Comparison of ENCODE assay signal across 12 mouse cellular contexts in the genomic region with DNA sequence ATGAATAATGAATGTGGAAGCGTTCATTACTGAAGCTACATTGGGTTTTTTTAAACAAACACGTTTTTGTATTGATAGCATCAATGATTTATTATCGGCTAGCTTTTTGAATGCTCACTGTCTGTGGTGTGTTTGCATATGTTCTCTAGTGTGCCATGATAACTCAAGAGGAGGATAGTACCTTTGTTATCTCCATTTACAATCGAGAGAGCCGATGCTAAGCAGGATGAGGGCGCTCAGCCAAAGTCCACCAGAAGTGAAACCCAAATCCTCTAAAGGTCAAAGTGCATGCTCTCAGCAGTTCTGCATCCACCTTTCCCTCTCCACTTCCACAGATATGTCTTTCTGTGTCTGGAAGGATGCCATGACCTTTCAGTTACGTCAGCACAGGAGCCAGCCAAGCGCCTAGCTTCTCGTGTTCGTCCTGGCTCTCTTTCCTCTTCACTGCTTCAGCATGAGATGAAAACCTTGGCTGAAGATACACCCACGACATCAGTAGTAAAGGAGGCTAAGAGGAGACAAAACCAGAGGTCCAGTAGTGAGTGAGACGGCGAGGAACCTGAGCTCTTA. TPM values are rescaled to one million over a fixed set of nuclear protein-coding genes. Genes with fewer than 3 reads are reported as not detected.
DNase-seq lines count a peak whose midpoint lies in the region; ATAC-seq and TF ChIP-seq lines count a peak whose summit lies in the region.
"Had no signal": no experiment of that assay in that cellular context is flagged by ENCODE, and none has a peak within 500 bp of the region (broad histone marks: within the 10 kb centered on the region; RNA-seq: fewer than 3 reads in every experiment).

No protein-coding gene starts in this region.

- no peak overlapping the region for H3K4me3 ChIP-seq in intestine, postnatal 0 days (ENCODE audit: low read depth, low read length)
- no peak overlapping the region for H3K4me3 ChIP-seq in intestine, embryonic 15.5 days (replicated peaks)
- H3K4me3 ChIP-seq in hindbrain, embryonic 10.5 days, result no peak overlapping the region
- H3K4me3 ChIP-seq: heart, embryonic 13.5 days; limb, embryonic 12.5 days had no signal

- no peaks in the 10 kb centered on the region for H3K4me1 ChIP-seq in intestine, postnatal 0 days (replicated peaks; ENCODE audit: control insufficient read depth, insufficient read depth, low read length)
- peaks cover 5% of the 10 kb centered on the region; the same call in 1 of the 2 replicates for H3K4me1 ChIP-seq in intestine, embryonic 15.5 days (replicated peaks)
- H3K4me1 ChIP-seq in hindbrain, embryonic 10.5 days (replicated peaks), result peaks cover 8% of the 10 kb centered on the region; the same call in 1 of the 2 replicates
- H3K4me1 ChIP-seq: limb, embryonic 12.5 days had no signal

- H3K27me3 ChIP-seq in intestine, postnatal 0 days (replicated peaks; ENCODE audit: control insufficient read depth, insufficient read depth, low read length), result no peaks in the 10 kb centered on the region
- no peaks in the 10 kb centered on the region for H3K27me3 ChIP-seq in intestine, embryonic 15.5 days (replicated peaks)
- no peaks in the 10 kb centered on the region for H3K27me3 ChIP-seq in hindbrain, embryonic 10.5 days (ENCODE audit: insufficient read depth, poor library complexity, severe bottlenecking)
- H3K27me3 ChIP-seq: heart, embryonic 13.5 days; limb, embryonic 12.5 days had no signal

- H3K9me3 ChIP-seq in intestine, postnatal 0 days (ENCODE audit: control insufficient read depth), result no peaks in the 10 kb centered on the region
- H3K9me3 ChIP-seq in intestine, embryonic 15.5 days, result no peaks in the 10 kb centered on the region
- no peaks in the 10 kb centered on the region for H3K9me3 ChIP-seq in hindbrain, embryonic 10.5 days
- H3K9me3 ChIP-seq: heart, embryonic 13.5 days; limb, embryonic 12.5 days had no signal

- WGBS in intestine, postnatal 0 days, result 37% methylated on average over 13 of the region's 13 CpGs
- 42% methylated on average over 13 of the region's 13 CpGs for WGBS in intestine, embryonic 15.5 days
- 73% methylated on average over 13 of the region's 13 CpGs for WGBS in hindbrain, embryonic 10.5 days

- no peak overlapping the region for H3K27ac ChIP-seq in intestine, postnatal 0 days (ENCODE audit: low read depth, low read length)
- H3K27ac ChIP-seq in intestine, embryonic 15.5 days, result no peak overlapping the region
- no peak overlapping the region for H3K27ac ChIP-seq in hindbrain, embryonic 10.5 days
- H3K27ac ChIP-seq: heart, embryonic 13.5 days; limb, embryonic 12.5 days; macrophage had no signal

- peak; percentile 76 for DNase-seq in adrenal gland, adult 2 months
- DNase-seq in adrenal gland, postnatal 36 days, result peak; percentile 66 to 76
- DNase-seq in kidney, postnatal 36 days, result peak; percentile 79 to 88
- DNase-seq in hindbrain, embryonic 10.5 days (ENCODE audit: low spot score), result no peak
- no peak for DNase-seq in right cerebral cortex, postnatal 36 days (ENCODE audit: low spot score in 2 of 2)
- DNase-seq: cerebellum, adult 11-12 months; forebrain, postnatal 0 days had no signal

- H3K9ac ChIP-seq in intestine, postnatal 0 days (ENCODE audit: low read depth, low read length), result no peak overlapping the region
- no peak overlapping the region for H3K9ac ChIP-seq in intestine, embryonic 15.5 days
- H3K9ac ChIP-seq: forebrain, postnatal 0 days; heart, embryonic 13.5 days; limb, embryonic 12.5 days had no signal

- H3K36me3 ChIP-seq in intestine, postnatal 0 days (ENCODE audit: control insufficient read depth, insufficient read depth), result no peaks in the 10 kb centered on the region
- no peaks in the 10 kb centered on the region for H3K36me3 ChIP-seq in intestine, embryonic 15.5 days
- no peaks in the 10 kb centered on the region for H3K36me3 ChIP-seq in hindbrain, embryonic 10.5 days
- H3K36me3 ChIP-seq: heart, embryonic 13.5 days; limb, embryonic 12.5 days had no signal

- no peak for TF ChIP-seq CTCF in intestine, postnatal 0 days (IDR thresholded peaks at IDR 0.05; ENCODE audit: low read depth)

- 0 out of 2 replicates have a peak overlapping the region, but pooled peaks have one; percentile 17 for H3K4me2 ChIP-seq in intestine, postnatal 0 days (replicated peaks; ENCODE audit: low read depth)
- H3K4me2 ChIP-seq in intestine, embryonic 15.5 days (replicated peaks), result no peak overlapping the region
- H3K4me2 ChIP-seq: heart, embryonic 13.5 days; limb, embryonic 12.5 days had no signal

- 0 out of 2 replicates have a peak, but pooled peaks have one; percentile 23 for ATAC-seq in intestine, postnatal 0 days
- ATAC-seq in intestine, embryonic 15.5 days, result no peak
- ATAC-seq: forebrain, postnatal 0 days had no signal

RNA-seq across cellular contexts. Expression of gene Tlk1, which starts 16.6 kb away (rescaled TPM):
- 27.8 and 30.5 TPM in 2 replicates for polyA plus RNA-seq in intestine, postnatal 0 days (2015; fragmentation: Nextera tagmentation; extraction: Ambion mirVana)
- polyA plus RNA-seq in intestine, embryonic 15.5 days (2015; fragmentation: Nextera tagmentation; extraction: Ambion mirVana), result 36.4 and 45.7 TPM in 2 replicates
- total RNA-seq in adrenal gland, adult 2 months (2021), result 10 to 100 TPM; 60.9 to 61.1 TPM
- polyA plus RNA-seq in adrenal gland, adult 2 months (2012; rRNA removed), result 3.1 TPM in 2 replicates
- total RNA-seq in adrenal gland, postnatal 36 days (2021), result 10 to 100 TPM; 48.2 to 64.3 TPM
- 19.1 and 27.5 TPM in 2 replicates for polyA plus RNA-seq in hindbrain, embryonic 10.5 days (2016; fragmentation: Nextera tagmentation; extraction: Ambion mirVana)

Comparison
In these comparisons a context has a peak if more than half of its experiments do, and no peak if none do; other contexts are left out.
1. DNase-seq: peak in adrenal gland, adult 2 months (single experiment), adrenal gland, postnatal 36 days (2 of 2) and kidney, postnatal 36 days (2 of 2); none in hindbrain, embryonic 10.5 days (single experiment) and right cerebral cortex, postnatal 36 days (0 of 2).